Mouse (Mus musculus): ENCODE measurements around the gene Ngly1.

- TF ChIP-seq CTCF (IDR thresholded peaks at IDR 0.05; ENCODE audit: borderline replicate concordance, extremely low read depth, insufficient read depth, insufficient read length) (no peak), POLR2A (IDR thresholded peaks at IDR 0.05; ENCODE audit: borderline replicate concordance, extremely low read depth, insufficient read depth, insufficient read length, poor library complexity, severe bottlenecking) (no peak)
Measured at GRCm38 (mm10) chr14:16347505-16347904, 98.4 kb downstream of the Ngly1 start.
